Mouse (Mus musculus): ENCODE measurements at regions not wholly inside any gene's neighbourhood (a gene's known extent, or its start where the extent isn't known, plus 50 kb on each side); places are given as distances from the start of the nearest gene placed in this dataset.

- no peak for DNase-seq (ENCODE audit: low spot score in 2 of 2)
Observed at GRCm38 (mm10) chr5:4597471-4597870, 160.4 kb downstream of the Fzd1 start.

GRCm38 (mm10) chr5:4595010-4595409 is 162.8 kb downstream of the Fzd1 start:
- no peak for DNase-seq (ENCODE audit: low spot score in 2 of 2)

GRCm38 (mm10) chr5:4594562-4594961 is 163.3 kb downstream of the Fzd1 start:
- DNase-seq (ENCODE audit: low spot score in 2 of 2) = no peak

- DNase-seq (ENCODE audit: low spot score in 2 of 2) = no peak
Observed at GRCm38 (mm10) chr5:4593638-4594381, 164.0 kb downstream of the Fzd1 start.

- DNase-seq (ENCODE audit: low spot score in 2 of 2) = no peak
Observed at GRCm38 (mm10) chr5:4591721-4592120, 166.1 kb downstream of the Fzd1 start.

- DNase-seq (ENCODE audit: low spot score in 2 of 2) = no peak
Observed at GRCm38 (mm10) chr5:4582702-4583475, 174.9 kb downstream of the Fzd1 start.

- no peak for DNase-seq (ENCODE audit: low spot score in 2 of 2)
Observed at GRCm38 (mm10) chr5:4580185-4580839, 177.5 kb downstream of the Fzd1 start.

- DNase-seq (ENCODE audit: low spot score in 2 of 2) = peak; percentile 70 to 79
Observed at GRCm38 (mm10) chr5:4578856-4579255, 179.0 kb downstream of the Fzd1 start.

- DNase-seq (ENCODE audit: low spot score in 2 of 2) = no peak
Observed at GRCm38 (mm10) chr5:4577179-4577578, 180.7 kb downstream of the Fzd1 start.

GRCm38 (mm10) chr5:4563862-4564261 is 194.0 kb downstream of the Fzd1 start:
- no peak for DNase-seq (ENCODE audit: low spot score in 2 of 2)

- DNase-seq (ENCODE audit: low spot score in 2 of 2) = no peak
Observed at GRCm38 (mm10) chr5:4561661-4562060, 196.2 kb downstream of the Fzd1 start.

- no peak for DNase-seq (ENCODE audit: low spot score in 2 of 2)
Observed at GRCm38 (mm10) chr5:4561139-4561470, 196.7 kb downstream of the Fzd1 start.

GRCm38 (mm10) chr5:4560370-4561138 is 197.3 kb downstream of the Fzd1 start:
- no peak for DNase-seq (ENCODE audit: low spot score in 2 of 2)

GRCm38 (mm10) chr5:4554972-4555371 is 202.9 kb downstream of the Fzd1 start:
- no peak for DNase-seq (ENCODE audit: low spot score in 2 of 2)

GRCm38 (mm10) chr5:4538572-4538971 is 219.3 kb downstream of the Fzd1 start:
- DNase-seq (ENCODE audit: low spot score in 2 of 2) = no peak

- no peak for DNase-seq (ENCODE audit: low spot score in 2 of 2)
Observed at GRCm38 (mm10) chr5:4536790-4537189, 221.0 kb downstream of the Fzd1 start.

GRCm38 (mm10) chr5:4535951-4536350 is 221.9 kb downstream of the Fzd1 start:
- no peak for DNase-seq (ENCODE audit: low spot score in 2 of 2)

- no peak for DNase-seq (ENCODE audit: low spot score in 2 of 2)
Observed at GRCm38 (mm10) chr5:4534512-4534911, 223.3 kb downstream of the Fzd1 start.

GRCm38 (mm10) chr5:4530236-4531067 is 227.4 kb downstream of the Fzd1 start:
- no peak for DNase-seq (ENCODE audit: low spot score in 2 of 2)

GRCm38 (mm10) chr5:4526042-4526815 is 231.6 kb downstream of the Fzd1 start:
- no peak for DNase-seq (ENCODE audit: low spot score in 2 of 2)
